Mouse (Mus musculus): ENCODE data around the gene Alkbh1.

Gene Alkbh1

DNA sequence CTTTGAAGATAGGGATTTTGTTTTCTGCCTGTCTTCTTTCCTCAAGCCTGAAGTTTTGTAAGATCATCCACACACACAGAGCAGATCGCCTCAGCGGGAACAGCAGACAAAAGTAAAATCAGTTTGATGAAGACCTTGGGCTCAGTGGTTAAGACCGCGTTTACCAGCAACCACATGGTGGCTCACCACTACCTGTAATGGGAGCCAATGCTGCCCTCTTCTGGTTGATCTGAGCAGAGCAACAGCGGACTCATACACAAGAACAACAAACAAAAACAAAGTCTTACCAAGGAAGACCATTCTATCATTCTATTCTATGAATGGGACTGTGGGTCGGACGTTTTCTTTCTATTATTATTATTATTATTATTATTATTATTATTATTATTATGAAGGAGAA lies 27.1 kb downstream of the Alkbh1 start:
- peak; percentile 45 for DNase-seq

DNA sequence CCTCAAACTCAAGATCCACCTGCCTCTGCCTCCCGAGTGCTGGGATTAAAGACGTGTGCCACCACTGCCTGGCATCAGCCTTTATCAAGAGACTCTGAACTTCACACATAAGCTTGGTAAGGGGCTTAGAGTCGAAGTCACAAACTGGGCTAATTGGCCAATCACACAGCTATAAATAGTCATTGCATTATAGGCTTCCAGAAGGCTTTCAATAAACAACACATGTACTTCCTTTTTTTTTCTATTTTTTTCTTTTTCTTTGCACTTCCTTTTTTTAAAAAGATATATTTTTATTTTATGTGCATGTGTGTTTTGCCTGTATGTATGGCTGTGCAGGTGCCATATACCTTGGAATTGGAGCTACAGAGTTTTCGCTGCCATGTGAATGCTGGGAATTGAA lies 28.5 kb downstream of the Alkbh1 start:
- no peak for DNase-seq

DNA sequence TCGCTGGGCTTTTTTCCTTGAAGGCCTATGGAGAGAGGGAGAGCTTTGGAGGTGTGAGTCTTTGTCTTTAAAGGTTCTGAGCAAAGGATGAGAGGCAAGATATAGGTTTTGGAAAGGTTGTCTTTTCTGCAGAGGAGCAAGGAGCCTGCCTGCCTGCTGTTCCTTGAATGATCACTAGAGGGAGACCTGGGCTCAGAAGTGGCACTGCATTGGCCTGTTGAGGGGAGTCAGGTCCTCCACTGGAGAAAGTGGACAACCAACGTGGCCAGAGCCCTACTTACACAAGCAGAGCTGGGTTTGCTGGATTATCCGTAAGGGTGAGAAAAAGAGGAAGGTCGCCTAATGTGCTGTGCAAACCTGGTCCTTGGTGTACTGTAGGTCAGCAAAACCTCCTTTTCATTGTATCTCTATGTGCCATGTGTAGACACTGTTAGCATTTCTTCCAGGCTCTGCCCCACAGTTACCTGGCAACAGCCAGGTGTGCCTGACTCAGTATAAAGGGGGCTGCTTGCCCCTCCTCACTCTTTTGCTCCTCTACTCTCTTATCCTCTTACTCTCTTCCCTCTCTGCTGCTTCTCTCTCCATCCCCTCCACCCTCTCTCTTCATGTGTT lies 30.5 kb downstream of the Alkbh1 start:
- peak; percentile 43 to 53 for DNase-seq

DNA sequence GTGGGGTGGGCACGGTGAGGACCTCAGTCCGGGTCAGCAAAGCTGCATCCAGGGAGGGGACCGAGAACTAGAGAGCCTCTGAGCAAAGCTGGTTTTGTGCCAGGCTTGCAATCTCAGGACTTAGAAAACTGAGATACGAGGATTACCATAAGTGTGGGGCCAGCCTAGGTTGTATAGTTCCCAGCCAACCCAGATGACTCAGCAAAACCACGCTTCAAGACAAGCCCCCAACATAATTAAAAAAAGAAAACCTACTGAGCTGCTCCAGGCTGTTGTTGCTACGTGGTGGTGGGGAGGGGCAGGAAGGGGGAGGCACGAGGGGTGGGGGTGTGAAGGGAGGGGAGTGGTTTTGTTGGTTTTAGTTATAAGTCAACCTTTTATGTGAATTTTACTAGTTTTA lies 32.8 kb downstream of the Alkbh1 start:
- DNase-seq, result no peak

DNA sequence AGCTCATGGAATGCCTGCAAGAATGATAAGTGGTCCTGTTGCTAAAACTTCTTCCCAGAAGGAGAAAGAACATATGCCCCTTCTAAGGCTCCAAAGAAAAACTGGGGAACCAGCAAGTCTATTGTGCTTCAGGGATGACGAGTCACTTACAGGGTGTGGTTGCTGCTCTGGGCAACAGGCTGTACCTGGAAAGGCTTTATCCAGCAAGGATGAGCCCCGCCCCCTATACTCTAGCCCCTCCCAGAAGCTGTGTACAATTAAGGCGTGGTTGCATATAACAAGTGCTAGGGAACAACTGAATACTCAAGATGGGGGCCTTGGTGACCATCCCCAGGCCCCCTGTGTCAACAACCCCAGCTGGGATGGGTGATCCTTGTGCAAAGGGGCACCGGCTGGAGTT lies 34.7 kb downstream of the Alkbh1 start:
- no peak for DNase-seq

DNA sequence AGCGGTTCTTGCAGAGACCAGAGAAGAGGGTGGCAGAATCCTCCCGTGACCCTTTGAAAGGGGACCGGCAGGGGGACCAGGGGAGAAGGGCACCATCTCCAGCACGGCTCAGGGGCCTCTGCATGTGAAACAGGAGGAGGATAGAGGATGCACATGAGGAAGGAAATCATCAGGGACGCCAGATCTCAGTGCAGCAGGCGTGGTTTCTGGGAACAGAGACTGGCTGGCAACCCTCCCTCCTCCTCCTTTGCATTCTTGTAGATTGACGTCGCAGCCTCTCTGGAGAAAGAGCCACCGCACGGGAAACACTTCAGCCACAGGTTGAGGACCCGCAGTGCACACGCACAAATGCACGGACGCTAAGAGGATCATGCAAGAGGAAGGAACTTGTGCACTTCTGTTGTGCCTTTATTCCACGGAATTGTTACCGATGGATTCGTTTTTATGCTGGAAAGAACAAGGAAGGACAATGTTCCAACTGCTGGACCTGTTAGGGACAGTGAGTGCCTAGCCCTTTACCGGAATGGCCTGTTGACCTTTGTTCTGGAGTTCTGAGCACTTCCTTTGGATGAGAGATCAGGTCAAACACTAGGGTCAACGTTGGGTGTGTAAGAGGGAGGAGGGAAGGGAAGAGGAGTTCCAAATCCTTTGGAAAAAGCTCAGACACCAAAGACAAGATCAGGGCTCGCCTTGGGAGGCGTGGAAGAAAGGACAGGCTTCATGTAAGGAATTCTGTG lies 35.8 kb downstream of the Alkbh1 start:
- no peak for DNase-seq

DNA sequence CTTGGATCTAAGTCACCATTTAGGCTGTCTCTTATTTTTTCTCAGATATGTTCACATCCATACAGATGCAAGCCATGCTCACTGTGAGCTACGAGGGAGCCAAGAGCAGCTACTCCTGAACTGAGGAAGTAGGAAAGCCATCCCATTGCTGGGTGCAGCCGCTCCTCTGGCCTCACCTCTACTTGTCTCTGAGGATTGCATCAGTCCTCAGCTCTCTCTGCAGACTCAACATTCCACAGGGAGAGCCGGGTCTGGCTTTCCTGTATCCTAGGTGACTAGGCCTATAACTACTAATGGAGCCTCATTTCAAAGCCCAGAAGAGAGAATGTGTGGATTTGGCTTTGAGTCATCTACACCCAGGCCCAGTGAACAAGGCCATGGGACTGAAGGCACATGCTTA lies 38.1 kb downstream of the Alkbh1 start:
- no peak for DNase-seq

DNA sequence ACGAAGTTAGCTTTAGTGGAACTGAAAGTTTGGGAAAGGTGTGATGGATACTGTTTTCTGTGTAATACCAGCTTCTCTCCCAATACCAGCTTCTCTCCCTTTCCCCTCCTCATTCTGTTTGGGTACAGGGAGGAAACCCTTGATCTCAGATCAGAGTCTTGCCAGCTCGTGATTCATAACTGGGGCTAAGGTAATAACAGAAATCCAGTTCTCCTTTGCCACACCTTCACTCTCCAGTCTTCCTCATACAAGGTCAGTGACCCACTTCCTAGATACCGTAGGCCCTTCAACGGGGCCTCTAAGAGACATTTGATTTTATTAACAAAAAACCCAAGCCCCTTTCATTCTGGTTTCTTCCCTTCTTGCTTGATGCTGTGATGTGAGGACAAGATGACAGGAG lies 38.7 kb downstream of the Alkbh1 start:
- no peak for DNase-seq

DNA sequence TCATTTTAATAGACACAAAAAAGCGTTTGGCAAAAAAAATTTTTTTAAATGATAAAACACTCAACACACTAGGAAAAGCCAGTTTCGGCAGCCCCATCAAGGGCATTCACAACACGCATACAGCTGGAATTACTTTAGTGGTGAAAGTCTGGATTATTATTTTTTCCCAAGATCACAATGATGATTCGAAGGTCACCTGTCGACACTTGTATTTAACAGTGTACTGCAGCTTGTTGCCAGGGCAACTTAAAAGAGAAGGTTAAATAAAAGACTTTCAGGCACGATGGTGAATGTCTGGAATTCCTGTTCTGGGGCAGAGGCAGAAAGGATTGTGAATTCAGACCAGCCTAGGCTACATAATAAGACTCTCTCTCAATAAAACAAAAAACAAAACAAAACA lies 41.9 kb downstream of the Alkbh1 start:
- DNase-seq, result no peak

DNA sequence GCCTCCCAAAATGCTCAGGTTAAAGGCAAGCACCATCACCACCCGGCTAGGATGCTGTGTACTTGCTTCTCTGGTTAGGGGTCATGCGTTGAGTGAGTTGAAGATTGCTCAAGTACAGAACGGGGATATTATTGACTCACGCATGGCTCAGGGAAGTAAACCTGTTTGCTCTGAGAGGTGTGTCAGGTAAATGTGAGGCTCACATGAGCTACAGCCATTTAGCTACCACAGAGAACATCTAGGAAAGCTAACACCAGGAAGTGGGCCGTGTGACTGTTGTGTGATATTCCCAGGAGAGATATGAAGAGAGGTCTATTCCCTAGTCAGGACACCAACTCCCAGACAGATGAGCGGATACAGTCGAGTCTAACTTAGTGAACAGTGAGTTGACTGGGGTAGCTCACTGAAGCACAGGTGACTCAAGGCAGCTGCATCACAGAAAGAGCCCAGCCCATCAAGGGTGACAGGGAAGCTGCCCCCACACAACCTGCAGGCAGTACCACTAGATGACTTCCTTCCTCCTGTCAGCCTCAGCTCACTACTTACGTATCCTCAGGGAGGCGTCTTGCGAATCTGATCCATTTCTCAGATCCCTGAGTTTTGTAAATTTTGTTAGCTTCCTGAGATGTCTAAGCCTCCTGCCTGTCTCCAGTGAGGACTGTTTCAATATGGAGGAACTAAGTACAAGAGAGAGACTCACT lies 44.5 kb downstream of the Alkbh1 start:
- DNase-seq, result no peak

DNA sequence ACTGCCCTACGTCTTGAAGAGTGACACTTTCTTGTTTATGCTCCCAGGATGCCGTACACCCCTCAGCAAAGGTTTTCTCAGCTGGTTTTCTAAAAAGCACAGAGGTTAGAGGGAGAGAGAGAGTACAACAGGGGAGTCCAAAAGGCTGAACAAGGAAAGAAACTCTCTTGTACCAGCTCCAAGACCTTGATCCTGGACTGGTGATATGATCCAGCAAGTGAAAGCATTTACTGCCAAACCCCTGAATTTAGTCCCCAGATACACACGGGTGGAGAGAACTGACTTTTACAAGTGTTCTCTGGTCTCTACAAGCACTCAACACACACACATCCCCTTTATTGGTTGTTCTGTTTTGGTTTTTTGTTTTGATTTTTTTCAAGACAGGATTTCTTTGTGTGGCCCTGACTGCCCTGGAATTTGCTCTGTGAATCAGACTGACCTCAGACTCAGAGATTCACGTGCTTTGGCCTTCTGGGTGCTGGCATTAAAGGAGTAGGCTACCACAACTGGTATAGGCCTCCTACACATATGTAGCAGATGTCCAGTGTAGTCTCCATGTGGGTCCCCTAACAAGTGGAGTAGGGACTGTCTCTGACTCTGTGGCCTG lies 45.9 kb downstream of the Alkbh1 start:
- no peak for DNase-seq

DNA sequence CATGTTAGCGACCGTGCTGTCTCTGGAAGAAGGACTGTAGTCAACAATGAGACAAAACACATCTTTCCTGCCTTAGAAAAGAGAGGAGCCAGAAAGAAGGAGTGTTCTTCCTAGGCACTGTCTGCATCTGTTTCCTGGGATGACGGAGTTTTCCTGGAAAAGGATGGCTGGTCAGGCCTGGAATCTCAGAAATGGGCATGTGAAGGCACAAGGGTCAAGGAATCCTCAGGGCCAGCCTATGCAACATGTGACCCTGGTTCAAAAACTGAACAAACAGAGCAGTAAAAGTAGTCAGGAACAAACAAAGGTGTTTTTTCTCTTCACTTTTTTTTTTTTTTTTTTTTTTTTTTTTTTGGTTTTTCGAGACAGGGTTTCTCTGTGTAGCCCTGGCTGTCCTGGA lies 46.7 kb downstream of the Alkbh1 start:
- DNase-seq, result no peak

DNA sequence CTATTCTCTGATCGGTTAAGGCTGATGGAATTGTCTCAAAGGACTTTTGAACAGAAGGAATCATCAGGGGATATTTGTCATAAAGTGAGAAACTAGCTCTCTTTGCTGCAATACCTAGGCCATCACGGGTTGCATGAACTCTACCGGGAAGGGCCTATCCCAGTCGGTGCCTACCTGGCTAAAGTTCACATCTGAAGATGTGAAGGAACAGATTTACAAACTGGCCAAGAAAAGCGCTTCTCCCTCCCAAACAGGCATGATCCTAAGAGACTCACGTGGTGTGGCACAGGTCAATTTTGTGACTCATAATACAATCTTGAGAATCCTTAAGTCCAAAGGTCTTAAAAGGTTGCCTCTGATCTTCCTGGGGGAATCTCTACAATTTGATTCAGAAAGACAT lies 49.5 kb downstream of the Alkbh1 start:
- DNase-seq, result no peak

DNA sequence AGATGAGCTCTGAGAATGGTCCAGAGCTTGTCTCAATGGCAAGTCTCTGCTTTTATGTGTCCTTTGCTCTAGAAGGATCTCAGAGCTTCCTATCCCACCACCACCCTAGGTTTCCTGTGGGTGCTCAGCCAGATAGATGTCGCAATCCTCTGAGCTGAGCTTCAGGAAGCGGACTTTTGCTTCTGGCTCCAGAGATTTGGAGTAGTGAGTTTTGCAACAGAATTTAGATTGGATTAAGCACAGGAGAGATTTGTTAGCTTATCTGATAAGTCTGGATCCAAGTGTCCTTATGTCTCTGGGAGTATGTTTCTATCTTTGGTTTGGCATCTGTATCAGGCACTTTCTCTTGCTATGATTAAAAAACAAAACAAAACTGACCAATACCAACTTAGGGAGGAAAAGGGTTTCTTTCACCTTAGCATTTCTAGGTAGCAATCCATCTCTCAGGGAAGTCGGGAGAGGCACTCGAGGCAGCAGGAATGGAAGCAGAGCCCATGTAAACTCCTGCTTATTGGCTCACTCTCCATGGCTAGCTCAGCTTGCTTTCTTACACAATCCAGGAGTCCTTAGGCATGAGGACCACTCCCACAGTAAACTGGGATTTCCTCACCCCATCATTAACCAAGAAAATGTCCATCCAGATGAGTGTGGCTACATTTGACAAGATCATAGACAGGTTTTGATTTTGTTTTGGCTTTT lies 50.2 kb downstream of the Alkbh1 start:
- no peak for DNase-seq

DNA sequence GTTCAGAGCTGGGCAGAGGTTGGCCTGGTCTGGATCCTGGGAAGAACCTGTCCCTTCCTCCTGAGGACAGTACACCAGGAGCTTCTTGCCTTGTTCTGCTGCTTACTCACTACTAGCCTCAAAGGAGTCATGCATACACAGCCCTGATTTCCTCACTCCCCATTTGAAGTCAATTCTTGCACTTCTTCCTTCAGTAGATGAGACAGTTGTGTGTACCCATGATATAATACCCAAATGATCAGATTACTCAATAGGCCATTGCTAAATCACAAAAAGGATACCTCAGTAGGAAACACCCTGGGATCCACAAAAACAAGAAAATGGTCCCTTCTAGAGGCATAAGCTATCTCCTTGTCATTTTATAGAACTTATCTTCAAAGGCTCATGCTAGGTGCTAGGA lies 52.5 kb downstream of the Alkbh1 start:
- no peak for DNase-seq

DNA sequence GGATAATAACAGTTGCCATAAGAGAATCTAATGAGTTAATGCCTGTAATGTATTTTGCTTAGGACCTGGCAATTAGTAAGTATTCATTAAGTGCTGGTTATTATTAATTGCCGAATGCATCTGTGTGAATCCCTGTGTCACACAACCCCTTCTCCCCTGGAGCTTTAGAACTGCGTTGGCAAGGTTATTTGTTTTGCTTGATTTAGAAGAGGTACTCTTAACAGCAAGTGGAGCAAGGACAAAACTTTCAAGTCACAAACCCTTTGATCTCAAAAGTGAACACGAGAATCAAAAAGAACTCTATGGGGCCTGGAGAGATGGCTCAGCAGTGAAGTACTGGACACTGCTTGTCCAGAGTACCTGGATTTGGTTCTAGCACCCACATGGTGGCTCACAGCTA lies 54.6 kb downstream of the Alkbh1 start:
- DNase-seq, result no peak

DNA sequence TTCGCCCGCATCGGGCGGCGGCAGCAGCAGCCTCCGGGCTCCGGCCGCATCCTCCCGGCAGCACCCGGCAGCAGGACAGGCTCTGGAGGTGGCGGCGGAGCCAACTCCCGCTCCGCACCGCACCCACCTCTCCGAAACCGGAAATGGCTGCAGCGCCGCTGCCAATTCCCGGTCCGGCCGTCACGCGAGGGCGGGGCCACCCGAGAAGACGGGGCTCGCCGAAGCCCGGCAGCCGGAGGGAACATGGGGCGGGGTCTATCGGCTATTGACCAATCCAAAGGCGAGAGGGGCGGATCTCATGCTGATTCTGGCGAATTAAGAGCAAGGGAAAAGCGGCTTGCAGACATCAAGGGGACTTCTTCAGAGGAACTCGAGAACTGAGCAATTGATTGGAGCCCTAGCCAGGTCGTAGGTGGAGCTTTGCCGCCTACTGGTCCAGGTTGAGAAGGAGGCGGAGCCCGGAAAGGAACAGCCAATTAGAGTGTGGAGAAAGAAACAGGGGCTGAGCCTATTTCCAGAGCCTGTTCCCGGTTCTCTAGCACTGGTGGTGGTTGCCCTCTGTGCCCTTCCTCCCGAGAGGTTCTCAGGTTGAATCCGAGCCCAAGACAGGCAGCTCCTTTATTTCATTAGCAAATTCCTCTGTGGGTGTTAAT lies 55.6 kb downstream of the Alkbh1 start, which contains the start of gene Sptlc2:
Sptlc2 (minus strand) TSS at position 234 of the 653 bp plus-strand sequence.
- DNase-seq, result peak; percentile 99

DNA sequence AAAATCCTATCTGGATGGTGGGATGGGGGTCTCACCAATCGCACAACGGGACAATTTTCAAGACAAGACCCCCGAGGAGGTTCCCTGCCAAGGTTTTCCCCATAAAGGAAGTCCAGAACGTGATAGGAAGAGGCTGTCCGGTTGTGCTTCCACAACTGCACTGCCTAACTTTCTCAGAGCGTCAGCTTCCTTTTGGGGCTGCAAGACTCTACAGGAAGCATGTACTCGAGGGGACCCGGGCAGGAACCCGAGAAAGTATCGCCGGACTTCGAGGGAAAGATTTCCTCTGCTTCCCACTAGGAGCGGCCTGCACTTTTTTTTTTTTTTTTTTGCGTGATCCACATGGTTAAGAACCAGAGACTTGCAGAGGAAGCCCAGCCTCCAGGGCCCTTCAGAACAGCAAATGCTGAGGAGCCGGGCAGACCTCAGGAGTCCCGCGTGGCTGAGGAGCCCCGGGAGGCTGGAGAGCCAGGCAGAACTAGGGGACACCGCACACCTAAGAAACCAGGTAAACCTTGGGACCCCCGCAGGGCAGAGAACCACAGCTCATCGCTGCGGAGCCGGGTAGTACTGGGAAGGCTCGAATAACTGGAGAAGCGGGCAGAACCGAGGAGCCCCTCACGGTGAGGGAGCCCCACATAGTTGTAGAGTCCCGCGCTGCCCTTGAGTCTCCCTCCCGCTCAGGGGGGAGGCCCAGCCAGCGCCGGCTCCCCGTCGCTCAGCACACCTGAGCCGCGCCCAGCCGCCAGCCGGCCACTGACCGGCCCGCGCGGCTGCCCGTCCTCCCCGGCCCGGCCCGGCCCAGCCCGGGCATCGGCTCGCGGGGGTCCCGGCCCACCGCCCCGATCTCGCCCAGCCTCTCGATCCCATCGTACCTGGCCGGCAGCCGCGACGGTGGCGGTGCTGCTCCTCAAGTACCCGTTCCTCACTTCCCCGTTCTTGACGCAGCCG lies 56.4 kb downstream of the Alkbh1 start:
- DNase-seq, result peak in 1 of 2 experiments; percentile 19

DNA sequence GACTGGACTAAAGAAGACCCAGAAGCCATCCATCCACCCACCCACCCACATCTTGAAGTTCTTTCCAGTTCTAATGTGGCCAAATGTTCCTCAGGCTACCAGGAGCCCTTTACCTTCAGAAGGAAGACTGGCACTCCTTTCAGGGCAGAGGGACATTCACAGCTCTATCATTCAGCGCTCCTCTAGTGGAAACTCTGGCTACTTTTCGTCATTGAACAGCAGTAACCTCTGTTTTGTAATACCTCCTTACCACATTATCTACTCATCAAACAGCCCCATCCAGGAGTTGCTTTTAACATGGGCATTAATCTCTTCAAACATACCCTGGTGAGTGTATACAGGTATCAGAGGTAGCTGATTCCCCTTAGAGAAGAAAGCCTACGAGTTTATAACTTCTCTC lies 58.8 kb downstream of the Alkbh1 start:
- DNase-seq, result no peak

DNA sequence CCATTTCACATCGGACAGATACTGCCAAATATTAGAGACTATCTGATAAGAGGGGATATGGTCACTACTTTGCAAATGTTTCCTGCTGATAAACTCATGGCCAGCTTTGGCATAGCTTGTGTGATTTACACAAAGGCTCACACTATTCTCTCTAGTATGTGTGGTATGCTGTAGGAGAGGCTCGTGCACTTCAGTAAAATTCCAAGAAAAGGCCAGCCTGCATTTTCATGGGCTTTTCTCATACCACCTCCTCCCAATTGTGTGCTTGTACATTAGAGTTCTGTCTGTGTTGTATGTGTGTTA lies 62.5 kb downstream of the Alkbh1 start:
- no peak for DNase-seq

DNA sequence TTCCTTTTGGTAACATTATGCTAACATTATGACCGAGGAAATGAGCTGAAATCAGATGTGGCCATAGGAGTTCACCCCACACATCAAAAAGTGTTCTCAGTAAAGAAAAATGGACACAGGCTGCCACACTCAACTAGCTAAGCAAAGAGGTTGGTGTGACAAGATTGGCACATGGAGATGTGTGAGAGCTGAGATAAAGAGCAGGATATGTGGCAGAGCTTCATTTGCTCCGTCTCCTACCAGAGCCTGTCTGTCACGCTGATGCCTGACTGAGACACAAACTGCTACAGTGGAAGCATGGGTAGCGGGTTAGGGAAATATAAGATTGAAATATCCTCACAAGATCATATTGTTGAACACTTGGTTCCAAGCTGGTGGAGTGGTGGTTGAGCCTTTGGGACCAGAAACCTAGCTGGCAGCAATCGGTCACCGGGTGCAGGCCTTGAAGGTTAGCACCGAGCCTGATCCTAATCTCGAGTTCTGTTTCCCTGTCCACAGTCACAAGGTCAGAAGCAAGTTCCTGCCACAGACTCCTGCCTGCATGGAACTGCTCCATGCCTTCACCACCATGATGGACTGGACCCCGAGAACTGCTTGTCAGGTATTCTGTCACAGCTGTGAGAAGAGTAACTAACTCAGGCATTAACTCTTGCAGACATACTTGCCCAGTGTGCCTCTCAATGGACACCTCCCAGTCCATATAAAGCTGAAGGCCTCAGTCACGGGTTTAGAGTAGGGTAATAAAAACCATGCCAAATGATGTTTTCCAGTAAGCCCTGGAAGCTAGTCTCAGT lies 63.0 kb downstream of the Alkbh1 start:
- no peak for DNase-seq

All from thymus, postnatal 36 days (tissue).